Mouse (Mus musculus) A20 (cell line): Measurements from ENCODE around the gene Zfp526.
"Not testable (repeated sequence)": the region's sequence is repeated elsewhere in the genome, so short reads cannot be mapped to it uniquely, and the experiment has no call there.

ENCODE experiments used
- DNase-seq: peaks from one replicate; pipeline ENCODE4 v3.0.0-alpha.2; 2011; ENCODE audit warnings: low read depth, low spot score

The Zfp526 gene

DNA sequence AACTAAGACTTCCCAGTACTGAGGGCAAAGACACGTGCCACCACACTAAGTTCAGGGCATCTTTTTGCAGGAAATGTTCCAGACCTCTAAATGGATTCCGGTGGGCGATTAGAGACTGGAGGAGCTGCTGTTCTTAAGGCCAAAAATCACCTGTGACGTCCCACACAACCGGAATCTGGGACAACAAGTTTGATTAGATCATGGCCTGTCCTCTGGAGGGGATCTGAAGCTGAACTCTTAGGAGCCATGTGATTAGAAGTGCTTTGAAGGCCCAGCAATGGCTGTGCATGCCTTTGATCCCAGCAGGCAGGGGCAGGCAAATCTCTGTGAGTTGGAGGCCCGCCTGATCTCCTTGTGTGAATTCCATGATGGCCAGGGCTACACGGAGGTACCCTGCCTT, 19.4 kb downstream of the Zfp526 start:
- no peak for DNase-seq

DNA sequence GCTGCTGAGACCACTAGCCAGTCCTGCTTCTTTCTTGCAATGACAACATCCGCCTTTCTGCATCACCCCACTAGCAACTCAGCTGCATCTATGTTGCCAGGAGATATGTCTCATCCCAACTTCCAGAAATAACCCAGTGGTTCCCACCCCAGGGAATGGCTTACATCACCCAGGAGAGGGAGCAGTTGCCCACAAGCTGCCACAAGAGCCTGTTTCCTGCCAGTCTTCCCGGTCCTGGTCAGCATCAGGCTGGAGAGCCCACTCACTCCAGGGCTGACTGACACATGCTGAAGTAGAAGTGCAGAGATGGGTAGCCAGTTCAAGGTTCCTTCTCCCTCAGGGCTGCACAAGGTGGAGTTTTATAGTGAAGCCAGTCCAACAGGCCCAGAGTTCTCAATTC, 19.8 kb downstream of the Zfp526 start:
- no peak for DNase-seq

DNA sequence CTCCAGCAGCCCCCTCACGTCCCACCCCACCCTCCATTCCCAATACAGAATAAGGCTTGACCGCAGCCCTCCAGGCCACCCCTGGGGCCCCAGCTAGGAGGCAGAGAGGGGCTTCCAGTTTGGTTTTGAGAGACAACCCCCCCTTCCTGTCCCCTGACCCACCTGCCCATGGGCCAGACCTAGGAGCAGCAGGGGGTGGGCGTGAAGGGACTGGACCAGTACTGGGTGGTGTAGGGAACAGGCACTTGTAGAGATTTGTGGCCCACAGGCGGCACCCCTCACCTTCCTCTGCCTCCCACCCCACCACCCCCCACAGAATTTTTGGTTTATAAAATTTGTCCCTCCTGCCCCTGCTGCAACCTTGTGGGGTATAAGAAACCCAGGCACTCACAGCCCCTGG, 22.1 kb downstream of the Zfp526 start:
- DNase-seq: no peak

DNA sequence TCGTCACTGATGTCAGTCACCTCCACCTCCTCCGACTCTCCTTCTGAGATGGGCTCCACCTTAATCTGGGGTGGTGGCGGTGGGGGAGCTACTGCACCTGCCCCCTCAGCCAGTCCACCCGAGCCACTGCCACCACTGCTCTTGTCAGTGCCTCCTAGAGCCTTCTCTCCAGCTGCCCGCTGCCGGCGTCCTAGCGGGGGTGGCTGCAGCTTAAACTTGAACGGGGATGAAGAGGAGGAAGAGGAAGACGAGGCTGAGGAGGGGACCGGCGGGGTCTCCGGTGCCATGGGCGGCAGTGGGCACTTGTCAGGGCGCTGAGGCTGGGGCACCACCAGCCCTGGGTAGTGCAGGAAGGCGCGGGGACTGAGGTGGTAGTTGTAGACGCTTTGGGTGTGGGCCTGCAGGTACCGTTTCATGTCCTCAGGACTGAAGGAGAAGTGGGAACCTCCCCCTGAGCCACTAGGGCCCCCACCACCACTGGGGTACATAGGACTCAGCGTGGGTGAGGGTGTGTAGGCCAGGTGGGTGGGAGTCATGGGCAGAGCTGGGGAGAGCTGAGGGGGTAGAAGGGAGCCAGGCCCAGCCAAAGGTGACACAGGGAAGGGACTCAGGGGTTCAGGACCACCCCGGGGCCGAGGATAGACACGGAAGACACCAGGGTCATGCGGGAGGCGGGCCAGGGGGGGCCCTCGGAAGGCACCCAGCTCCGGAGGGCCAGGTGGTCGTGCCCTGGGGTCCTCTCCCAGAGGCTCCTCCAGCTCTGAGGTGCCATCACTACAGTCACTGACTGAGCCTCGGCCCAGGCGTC, 23.5 kb downstream of the Zfp526 start:
- no peak for DNase-seq

DNA sequence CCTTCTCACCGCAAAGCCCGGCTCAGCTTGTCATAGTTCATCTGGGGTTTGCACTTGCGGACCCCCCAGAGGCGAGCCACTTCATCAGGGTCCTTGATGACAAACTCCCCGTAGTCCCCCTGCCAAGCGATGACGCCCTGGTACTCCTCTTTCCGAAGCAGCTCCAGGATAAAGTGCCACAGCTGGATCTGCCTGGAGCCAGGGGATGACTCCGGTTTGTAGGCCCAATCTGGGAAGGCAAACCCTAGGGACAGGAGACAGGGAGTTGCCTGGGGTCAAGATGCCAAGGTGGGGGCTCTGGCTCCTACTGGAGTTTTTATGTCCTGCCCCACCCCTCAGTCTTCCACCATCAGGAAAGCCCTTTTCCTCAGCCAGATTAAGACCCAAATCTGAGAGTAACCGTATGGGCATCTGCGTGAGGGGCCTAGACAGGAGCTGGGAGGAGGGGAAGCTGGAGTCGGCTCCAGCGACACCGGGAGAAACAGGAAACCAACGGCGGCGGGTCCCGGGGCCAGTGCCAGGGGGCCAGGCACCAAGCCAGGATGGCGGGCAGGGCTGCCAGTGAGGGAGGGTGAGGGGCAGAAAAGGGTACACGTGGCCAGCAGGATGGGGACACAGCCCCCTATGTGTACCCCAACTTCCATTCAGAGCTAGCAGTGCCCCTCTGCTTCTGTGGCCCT, 25.0 kb downstream of the Zfp526 start:
- no peak for DNase-seq

DNA sequence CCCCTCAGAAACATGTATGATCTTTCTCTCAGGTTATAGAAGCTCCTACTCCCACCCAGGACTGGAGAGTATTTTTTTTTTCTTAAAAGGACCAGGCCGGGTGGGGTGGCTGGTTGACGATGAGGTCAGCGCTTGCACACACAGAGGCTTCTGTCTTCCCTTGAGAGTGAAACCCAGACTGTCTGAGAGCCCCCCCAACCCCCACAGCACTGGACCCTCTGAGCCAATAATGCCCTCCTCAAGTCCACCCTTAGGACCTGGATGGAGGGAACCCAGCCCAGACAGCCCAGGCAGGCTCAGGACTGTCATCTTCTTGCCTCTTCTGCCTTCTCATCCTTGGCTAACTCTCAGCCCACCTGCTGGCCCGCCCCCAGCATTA, 25.5 kb downstream of the Zfp526 start:
- DNase-seq: no peak

DNA sequence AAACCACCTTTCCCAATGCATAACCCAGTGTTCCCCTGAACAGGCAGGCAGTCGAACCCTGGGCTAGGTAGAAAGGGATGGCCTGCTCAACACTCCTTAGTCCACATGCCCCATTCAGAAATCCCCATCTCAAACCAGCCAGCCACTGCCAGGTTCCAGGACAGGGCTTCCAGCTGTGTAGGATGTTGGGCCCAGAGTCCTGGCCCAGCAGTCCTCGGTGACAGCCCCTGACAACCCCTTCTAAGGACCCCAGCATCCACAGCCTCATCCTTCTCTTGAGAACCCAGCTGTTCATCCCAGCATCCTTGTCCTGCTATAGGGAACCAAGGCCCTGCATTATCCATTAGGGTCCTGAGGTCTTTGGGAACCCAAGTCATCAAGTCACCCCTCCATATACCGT, 26.3 kb downstream of the Zfp526 start:
- no peak for DNase-seq

DNA sequence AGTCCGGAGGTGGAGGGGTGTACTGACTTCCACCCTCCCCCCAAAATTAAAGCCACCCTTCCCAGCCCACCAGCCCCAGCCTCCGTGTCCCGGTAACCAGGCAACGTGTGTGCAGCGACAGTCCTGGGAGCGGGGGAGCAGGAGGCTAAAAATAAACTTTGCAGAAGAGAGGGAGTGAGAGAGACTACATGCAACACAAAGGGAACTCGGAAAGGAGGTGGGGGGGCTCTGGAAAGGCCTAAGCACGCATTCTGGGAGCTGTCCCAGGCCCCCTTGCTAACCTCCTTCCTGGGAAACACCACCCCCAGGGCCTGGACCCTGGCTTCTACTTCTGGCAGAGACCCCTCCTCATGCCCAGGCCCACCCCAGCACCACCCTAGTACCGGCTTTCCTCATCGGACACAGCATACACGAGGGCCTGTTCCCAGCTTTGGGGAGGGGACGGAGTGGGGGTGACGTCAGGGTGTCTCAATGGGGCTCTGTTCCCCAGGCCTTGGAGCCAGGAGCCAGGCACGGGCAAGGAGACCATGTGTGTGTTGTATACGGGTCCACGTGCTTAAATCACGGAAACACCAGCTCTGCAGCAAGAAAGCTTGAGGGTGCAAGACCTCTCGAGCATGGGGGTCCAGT, 26.9 kb downstream of the Zfp526 start:
- DNase-seq: peak; percentile 16

DNA sequence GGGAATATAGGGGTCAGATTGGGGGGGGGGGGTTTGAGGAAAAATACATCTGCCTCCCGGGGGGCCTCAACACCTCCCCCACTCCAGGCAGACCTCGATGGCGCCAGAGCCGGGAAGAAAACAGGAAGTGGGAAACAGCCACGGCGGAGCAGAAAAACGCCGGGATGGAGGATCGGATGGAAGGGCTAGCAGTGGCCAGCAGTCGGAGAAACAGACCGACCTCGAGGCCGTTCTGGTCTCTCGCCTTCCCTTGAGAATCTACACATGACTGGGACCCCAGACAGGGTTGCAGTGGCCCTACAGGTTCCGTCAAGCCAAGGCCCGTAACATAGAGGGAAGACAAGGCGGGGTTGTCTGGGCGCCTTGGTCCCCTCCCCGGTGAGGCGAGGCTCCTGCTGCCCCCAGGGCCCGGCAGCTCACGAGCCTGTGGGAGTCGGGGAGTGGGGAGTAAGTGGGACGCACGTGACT, 27.7 kb downstream of the Zfp526 start:
- DNase-seq: no peak

DNA sequence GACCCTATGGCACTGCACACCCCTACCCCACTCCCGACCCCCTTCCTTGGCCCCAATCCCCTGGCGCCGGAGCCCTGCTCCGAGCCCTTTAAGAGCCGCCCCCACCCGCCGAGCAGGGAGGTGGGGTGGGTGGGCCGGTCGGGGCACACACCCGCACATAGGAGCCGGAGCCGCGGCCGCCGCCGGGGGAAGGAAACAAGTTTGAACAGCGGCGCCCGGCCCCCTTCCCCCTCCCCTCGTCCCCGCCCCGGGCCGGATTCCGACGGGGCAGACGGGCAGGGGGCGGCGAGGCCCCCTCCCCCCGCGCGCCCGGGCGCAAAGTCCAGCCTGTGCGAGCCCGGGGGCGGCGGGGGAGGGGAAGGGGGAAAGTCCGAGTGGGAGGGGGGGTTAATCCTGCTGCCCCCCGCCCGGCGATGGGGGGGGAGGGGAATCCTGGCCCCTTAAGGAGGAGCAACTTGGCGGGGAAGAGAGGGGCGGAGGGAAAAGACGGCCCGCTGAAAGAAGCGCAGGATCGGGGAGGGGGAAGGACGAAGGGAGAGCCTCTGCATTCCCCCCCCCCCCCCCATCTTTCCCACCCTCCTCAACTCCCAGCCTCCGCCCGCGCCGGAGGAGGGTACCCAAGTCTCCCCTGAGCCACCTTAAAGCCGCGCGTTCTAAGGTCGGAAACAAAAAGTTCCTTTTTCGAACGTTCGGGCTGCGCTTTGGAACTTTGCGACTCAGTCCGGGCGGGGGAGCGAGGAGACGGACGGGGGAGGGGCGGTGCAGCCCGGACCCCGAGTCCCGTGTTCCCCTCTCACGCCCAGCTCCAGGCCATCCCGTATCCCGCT, 28.3 kb downstream of the Zfp526 start:
- DNase-seq: peak; percentile 83

DNA sequence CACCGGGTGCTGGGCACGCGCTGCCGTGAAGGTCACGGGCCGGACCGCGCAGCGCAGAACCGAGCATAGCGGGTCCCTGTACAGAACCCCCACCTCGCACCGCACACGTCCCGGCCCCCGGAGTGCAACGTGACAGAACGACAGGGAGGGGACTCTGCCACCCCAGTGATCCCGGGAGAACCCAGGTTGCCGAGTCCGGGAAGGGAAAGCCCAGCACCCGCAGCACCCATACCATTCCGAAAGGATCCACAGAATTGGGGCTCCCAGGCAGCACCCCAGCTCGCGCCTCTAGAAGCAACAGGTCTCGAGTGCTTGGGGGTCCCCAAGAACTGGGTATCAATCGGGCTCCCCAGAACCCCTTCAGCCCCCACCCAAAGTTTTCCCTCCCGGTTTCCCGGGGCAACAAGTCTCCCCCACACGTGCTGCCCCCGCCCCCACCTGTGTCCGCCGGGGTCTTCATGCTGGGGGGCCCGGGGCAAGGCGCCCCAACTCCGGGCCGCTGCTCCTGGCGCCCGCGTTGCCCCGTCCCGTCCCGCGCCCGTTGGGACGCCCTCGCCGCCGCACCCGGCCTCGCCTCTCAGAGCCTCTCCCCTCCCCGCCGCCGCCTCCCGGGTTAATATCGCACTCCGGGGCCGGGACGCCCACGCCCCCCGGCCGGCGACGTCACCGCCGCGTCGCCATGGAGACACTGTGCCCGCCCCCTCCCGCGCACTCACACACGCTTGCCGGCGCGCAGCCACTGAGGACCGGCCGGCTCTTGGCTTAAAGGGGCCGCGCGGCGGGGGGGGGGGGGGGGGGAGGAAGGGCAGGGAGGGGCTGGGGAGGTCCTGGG, 29.1 kb downstream of the Zfp526 start, which contains the start of gene Erf:
TSS of gene Erf (minus strand) at position 621 of the 832 bp plus-strand sequence.
- peak; percentile 94 for DNase-seq

DNA sequence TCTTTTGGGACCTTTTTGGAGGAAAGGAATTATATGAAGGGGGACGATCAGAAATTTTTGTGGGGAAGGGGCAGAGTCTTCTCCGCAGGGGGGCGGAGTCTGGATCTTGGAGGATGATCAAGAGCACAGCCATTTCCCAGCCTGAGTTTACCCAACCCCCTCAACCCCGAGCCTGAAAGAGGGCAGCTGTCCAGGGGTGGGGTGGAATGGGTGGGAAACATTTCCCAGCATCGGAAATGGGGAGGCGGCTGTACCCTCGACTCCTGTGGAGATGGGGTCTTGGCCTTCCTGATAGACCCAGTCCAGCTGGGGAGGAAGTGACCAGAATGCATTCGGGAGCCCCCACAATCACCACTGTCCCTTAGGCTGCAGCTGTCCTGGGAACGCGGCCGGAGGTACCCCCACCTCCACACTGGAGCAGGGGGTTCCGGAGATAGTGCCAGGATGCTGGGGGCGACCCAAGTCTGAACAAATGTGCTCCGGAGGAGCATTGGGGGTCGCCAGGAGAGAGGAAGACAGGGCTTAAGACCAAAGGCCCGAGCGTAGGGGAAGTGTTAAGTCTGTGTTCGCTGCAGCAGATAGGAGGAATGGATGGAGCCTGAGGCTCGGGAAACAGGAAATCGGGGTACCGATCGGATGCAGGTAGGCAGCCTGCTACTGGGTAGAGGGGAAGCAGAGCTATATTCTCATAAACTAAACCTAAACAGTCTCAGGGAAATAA, 30.0 kb downstream of the Zfp526 start:
- DNase-seq: no peak

DNA sequence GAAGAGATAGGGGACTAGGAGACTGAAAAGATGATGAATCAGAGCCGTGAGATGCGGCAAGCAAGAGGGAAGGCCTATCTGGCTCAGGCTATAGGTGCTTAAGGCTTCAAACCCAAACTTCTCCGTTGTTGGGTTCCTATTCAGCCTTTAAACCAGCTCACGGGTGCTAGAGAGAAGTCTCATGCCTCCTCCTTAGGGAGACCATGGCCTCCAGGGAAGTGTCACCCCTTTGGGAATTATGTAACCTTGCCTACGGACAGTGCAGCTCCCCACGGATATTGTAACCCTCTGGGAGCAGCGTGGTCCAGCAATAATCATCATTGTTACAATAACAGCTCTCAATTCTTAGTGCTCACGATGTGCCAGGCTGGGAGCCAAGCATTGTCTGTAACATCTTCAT, 30.6 kb downstream of the Zfp526 start:
- DNase-seq: no peak

DNA sequence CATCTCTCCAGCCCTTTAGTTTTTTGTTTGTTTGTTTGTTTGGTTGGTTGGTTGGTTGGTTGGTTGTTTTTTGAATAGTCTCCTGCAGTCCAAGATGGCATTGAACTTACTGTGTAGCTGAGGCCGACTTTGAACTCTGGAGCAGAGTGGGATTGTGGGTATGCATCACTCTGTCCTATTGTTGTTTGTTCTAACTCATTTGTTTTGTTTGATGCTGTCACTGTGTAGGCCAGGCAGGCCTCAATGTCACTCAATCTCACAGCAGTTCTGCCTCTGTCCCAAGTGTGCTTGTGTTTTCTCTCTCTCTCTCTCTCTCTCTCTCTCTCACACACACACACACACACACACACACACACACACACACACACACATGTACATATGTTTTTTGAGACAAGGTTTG, 40.7 kb downstream of the Zfp526 start:
- no peak for DNase-seq

DNA sequence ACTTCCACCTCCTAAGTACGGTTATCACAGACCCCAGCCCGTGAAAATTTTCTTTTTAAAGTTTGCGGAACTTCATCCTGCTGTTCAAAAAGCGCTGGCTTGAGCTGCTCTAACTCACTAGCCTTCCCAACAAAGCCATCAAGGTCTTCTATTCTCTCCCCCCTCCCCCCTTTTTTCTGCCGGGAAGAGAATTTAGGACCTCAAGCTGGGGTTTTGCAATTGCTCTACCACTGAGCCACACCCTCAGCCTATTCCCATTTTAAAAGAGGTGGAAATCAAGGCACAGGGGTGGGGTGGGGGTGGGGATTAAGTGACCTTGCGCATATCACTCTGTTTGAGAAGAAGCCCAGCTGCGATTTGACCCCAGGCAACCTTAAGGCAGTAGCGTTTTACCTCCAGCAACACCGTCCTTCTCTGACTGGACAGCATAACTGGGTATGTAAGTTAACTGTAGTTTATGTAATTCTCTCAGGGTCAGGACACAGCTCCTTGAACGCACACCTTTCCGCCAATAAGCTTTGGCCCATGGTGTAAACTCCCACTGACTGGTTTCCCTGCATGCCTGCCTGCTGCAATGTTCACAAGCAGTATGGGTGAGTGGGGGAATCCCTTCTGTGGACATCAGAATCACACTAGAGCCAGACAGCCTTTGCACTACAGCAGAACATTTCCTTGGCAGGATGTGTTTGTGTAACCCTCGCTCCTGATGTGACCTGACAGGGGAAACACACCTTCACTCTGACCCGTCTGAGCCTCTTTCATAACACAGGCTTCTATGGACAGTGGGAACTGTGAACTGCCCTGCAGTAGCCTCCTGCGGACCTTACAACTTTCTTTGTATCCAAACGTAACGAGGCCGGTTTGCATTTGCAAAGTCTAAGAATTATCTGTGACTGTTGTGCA, 43.0 kb downstream of the Zfp526 start:
- no peak for DNase-seq

DNA sequence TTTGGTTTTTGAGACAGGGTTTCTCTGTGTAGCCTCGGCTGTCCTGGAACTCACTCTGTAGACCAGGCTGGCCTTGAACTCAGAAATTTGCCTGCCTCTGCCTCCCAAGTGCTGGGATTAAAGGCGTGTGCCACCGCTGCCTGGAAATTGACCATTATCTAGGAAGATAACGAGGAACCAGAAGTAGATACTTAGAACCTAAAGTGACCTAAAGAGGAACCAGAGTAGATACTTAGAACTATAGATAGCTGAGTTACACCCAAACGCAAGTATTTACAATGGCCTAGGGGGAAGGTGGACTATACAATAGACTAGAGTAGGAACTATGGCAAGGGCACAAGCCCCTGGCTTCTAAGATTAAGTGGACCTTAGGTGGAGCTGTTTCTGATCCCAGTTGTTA, 44.5 kb downstream of the Zfp526 start:
- DNase-seq: not testable (repeated sequence)

DNA sequence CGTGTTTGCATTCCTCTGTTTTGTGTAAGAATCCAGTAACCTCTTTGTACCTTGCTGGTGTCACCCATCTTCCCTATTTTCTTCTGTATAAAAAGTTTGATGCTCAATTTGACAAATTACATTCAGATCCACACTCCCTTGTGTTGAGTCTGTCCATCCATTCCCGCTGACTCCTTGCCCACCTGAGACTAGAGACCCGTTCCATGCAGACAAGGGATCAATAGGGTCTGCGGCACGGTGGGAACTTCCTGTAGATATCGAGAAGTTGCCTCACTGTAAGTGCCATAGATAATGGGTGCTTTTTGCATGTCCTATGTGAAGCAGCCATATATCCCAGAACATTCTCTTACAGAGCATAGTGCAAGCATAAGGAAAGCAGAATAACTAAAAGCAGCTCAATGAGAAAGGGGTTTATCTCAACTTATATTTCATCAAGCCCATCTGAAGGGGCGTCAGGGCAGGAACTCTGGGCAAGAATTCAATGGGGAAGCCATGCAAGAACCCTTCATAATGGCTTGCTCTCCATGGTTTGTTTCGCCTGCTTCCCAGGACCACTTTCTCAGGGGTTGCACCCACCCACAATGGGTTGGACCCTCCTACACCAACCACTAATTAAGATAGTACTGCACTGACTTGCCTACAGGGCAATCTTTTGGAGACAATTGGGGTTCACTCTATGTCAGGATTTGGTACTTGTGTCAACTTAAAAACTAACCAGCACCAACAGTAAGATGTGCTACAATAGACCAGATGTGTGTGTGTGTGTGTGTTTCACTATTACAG, 45.1 kb downstream of the Zfp526 start:
- DNase-seq: no peak

DNA sequence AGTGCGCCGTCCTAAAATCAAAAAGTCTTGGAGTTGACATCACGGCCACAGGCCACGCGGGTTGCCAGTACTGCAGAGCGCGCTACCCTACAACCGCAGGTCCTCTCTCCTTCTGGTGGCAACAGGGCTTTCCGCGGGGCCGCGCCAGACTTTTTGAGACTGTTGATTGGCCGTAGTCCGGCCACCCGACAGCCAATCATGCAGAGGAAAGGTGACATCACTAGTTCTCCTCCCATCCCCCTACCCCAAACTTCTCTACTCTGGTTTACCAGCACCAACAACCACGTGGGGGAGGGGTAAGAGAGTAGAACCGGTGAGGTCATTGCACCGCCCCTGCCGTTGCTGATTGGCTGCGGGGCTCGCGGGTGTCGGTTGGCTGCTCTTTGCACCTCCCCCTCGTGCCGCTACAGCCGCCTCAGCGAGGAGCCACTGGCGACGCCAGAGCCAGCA, 46.1 kb downstream of the Zfp526 start, which contains the start of gene Cic:
TSS of gene Cic (plus strand) at position 404 of the 450 bp plus-strand sequence.
- peak; percentile 100 for DNase-seq
